Mouse (Mus musculus) lung, adult 2 months (tissue): ENCODE results near the gene Trmt13. TPM values are rescaled to one million over a fixed set of nuclear protein-coding genes. Genes with fewer than 3 reads are reported as not detected.
A peak's percentile ranks its signal among the peaks of the same experiment; 100 is the strongest.
"Not testable (repeated sequence)": the region's sequence is repeated elsewhere in the genome, so short reads cannot be mapped to it uniquely, and the experiment has no call there.

Experiments
- DNase-seq: peaks from one replicate; pipeline ENCODE4 v3.0.0; 2022
- H3K4me1 ChIP-seq: fragments of 200-500 bp; 2 replicates; pipeline ENCODE4 v1.6.1; 2011; ENCODE audit warnings: low read length; ENCODE audit not compliant: control insufficient read depth, insufficient read depth
- H3K4me3 ChIP-seq: fragments of 200-500 bp; replicated peaks from 2 replicates; pipeline ENCODE3; 2011; ENCODE audit warnings: low read depth, mild to moderate bottlenecking, control low read depth, low read length; ENCODE audit errors: extremely low read depth
- CTCF ChIP-seq: fragments of 200-500 bp; IDR thresholded peaks from 2 replicates; pipeline ENCODE4 v1.5.1; 2011; ENCODE audit warnings: mild to moderate bottlenecking, low read length, control low read depth; ENCODE audit not compliant: insufficient read depth
- POLR2A ChIP-seq: fragments of 200-500 bp; IDR thresholded peaks from 2 replicates; pipeline ENCODE4 v1.6.1; 2011; ENCODE audit warnings: low read depth, mild to moderate bottlenecking, control low read depth, low read length, borderline replicate concordance; ENCODE audit errors: extremely low read depth
- WGBS: fragments of 180-500 bp; shearing (Covaris S2); methylation state at CpG from one replicate; pipeline ENCODE4 v1.1.7; 2018; 5-methylcytosine and 5-hydroxymethylcytosine counted together
- polyA plus RNA-seq: library from polyadenylated mRNA; depleted of rRNA; stranded (reverse); fragments of >200 nt; gene quantifications from 2 replicates; pipeline ENCODE4 v1.2.3, GENCODE M21; 2012

Gene Trmt13
- polyA plus RNA-seq, 1 experiment: 6.2 TPM

GRCm38 (mm10) chr3:116577286-116577685, 37.1 kb downstream of the Trmt13 start:
- no peak for DNase-seq
- H3K4me3 ChIP-seq: no peak overlapping the region
- TF ChIP-seq POLR2A: no peak
- peak; percentile 45; the same call in 1 of the 2 replicates for TF ChIP-seq CTCF
- 53% methylated on average over 3 of the region's 3 CpGs for WGBS
- H3K4me1 ChIP-seq: no peaks in the 10 kb centered on the region

- H3K4me1 ChIP-seq: no peaks in the 10 kb centered on the region
- 43% methylated on average over 2 of the region's 2 CpGs for WGBS
- DNase-seq: no peak
- TF ChIP-seq POLR2A (no peak), CTCF (no peak)
- H3K4me3 ChIP-seq: no peak overlapping the region
These were observed 43.8 kb downstream of the Trmt13 start for GRCm38 (mm10) chr3:116570628-116571027.

- TF ChIP-seq CTCF (no peak), POLR2A (no peak)
- Histone ChIP-seq H3K4me3 (no peak overlapping the region), H3K4me1 (no peaks in the 10 kb centered on the region; the same call in 1 of the 2 replicates)
- 41% methylated on average over 7 of the region's 7 CpGs for WGBS
- DNase-seq: no peak
These were observed 51.3 kb downstream of the Trmt13 start for GRCm38 (mm10) chr3:116563095-116563492.

GRCm38 (mm10) chr3:116562408-116563094, 51.8 kb downstream of the Trmt13 start, which contains the start of gene Lrrc39:
Gene Lrrc39, plus strand, starts transcription at chr3:116562973.
- TF ChIP-seq CTCF (no peak), POLR2A (no peak)
- Histone ChIP-seq H3K4me1 (no peaks in the 10 kb centered on the region; the same call in 1 of the 2 replicates), H3K4me3 (no peak within 1 kb of the TSS)
- DNase-seq: no peak
- 40% methylated on average over 7 of the region's 7 CpGs for WGBS

- H3K4me3 ChIP-seq, H3K4me1 ChIP-seq, DNase-seq: not testable (repeated sequence)
- 95% methylated on average over 14 of the region's 14 CpGs for WGBS
These were observed 53.1 kb downstream of the Trmt13 start for GRCm38 (mm10) chr3:116561315-116561714.

GRCm38 (mm10) chr3:116551362-116551761, 63.0 kb downstream of the Trmt13 start:
- no peak for DNase-seq
- Histone ChIP-seq H3K4me3 (no peak overlapping the region), H3K4me1 (no peaks in the 10 kb centered on the region)
- 85% methylated on average over 5 of the region's 5 CpGs for WGBS
- TF ChIP-seq POLR2A: no peak
- no peak for TF ChIP-seq CTCF

GRCm38 (mm10) chr3:116547430-116547829, 67.0 kb downstream of the Trmt13 start:
- Histone ChIP-seq H3K4me1 (no peaks in the 10 kb centered on the region; the same call in 1 of the 2 replicates), H3K4me3 (no peak overlapping the region)
- DNase-seq: no peak
- TF ChIP-seq POLR2A (no peak), CTCF (no peak)
- WGBS: 79% methylated on average over 5 of the region's 5 CpGs

- DNase-seq: no peak
- H3K4me3 ChIP-seq: no peak overlapping the region
- TF ChIP-seq CTCF: no peak
- TF ChIP-seq POLR2A: no peak
- WGBS: 44% methylated on average over 3 of the region's 3 CpGs
- no peaks in the 10 kb centered on the region; the same call in 1 of the 2 replicates for H3K4me1 ChIP-seq
These were observed 71.9 kb downstream of the Trmt13 start for GRCm38 (mm10) chr3:116542532-116542931.

GRCm38 (mm10) chr3:116542070-116542469, 72.3 kb downstream of the Trmt13 start:
- 77% methylated on average over 2 of the region's 2 CpGs for WGBS
- DNase-seq: no peak

GRCm38 (mm10) chr3:116537200-116537573, 77.2 kb downstream of the Trmt13 start:
- no peak overlapping the region for H3K4me3 ChIP-seq
- no peak for DNase-seq

More at GRCm38 (mm10) chr3:116542070-116542469, 72.3 kb downstream of the Trmt13 start:
- no peaks in the 10 kb centered on the region; the same call in 1 of the 2 replicates for H3K4me1 ChIP-seq
- no peak overlapping the region for H3K4me3 ChIP-seq
- TF ChIP-seq POLR2A: no peak
- no peak for TF ChIP-seq CTCF

More at GRCm38 (mm10) chr3:116537200-116537573, 77.2 kb downstream of the Trmt13 start:
- TF ChIP-seq CTCF: no peak
- no peak for TF ChIP-seq POLR2A
- 69% methylated on average over 6 of the region's 6 CpGs for WGBS
- no peaks in the 10 kb centered on the region for H3K4me1 ChIP-seq
